Mouse (Mus musculus) kidney, adult 2 months (tissue): ENCODE measurements at regions not wholly inside any gene's neighbourhood (a gene's known extent, or its start where the extent isn't known, plus 50 kb on each side); places are given as distances from the start of the nearest gene placed in this dataset.

Source experiments
- CTCF ChIP-seq: fragments of 200-500 bp; conservative IDR thresholded peaks from 2 replicates; pipeline ENCODE4 v1.5.1; 2011; ENCODE audit warnings: low read depth, mild to moderate bottlenecking, control low read depth, low read length, moderate library complexity, mixed read lengths; ENCODE audit not compliant: insufficient read depth, insufficient read length
- POLR2A ChIP-seq: fragments of 200-500 bp; IDR thresholded peaks from one replicate; pipeline ENCODE4 v1.6.1; 2011; ENCODE audit warnings: low read depth, low read length, control low read depth

GRCm38 (mm10) chr15:62825586-62825985, 1019.4 kb downstream of the Gsdmc2 start:
- no peak for TF ChIP-seq CTCF
- no peak for TF ChIP-seq POLR2A
